Mouse (Mus musculus) gonadal fat pad, adult 2 months (tissue): ENCODE results near the gene Cacnb4. TPM values are rescaled to one million over a fixed set of nuclear protein-coding genes. Genes with fewer than 3 reads are reported as not detected.

Source experiments
- DNase-seq: peaks from one replicate; pipeline ENCODE4 v3.0.0-alpha.2; 2012; ENCODE audit warnings: low read depth
- polyA plus RNA-seq: library from polyadenylated mRNA; depleted of rRNA; stranded (reverse); fragments of >200 nt; gene quantifications from 2 replicates; pipeline ENCODE4 v1.2.3, GENCODE M21; 2012

The Cacnb4 gene
- polyA plus RNA-seq, 1 experiment: 0.77 TPM

GRCm38 (mm10) chr2:52603935-52604650 is 72.5 kb downstream of the Cacnb4 start:
- peak; percentile 55 for DNase-seq

DNA sequence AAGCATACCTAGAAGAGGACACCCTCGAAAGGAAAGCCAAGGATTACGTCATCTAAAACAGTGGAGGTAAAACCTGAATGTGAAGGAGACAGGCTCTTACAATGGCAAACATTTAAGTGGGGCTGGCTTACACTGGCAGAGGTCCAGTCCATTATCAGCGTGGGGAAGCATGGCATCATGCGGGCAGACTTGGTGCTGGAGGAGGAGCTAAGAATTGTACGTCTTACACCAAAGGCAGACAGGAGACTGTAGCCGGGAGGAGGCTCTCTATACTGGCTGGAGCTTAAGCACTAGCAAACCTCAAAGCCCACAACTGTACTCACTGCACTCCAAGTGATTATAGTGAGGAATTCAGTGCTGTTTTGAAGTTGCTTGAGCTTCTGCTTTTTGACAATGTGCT is 73.2 kb downstream of the Cacnb4 start:
- DNase-seq: no peak

GRCm38 (mm10) chr2:52602921-52603320 is 73.7 kb downstream of the Cacnb4 start:
- no peak for DNase-seq

DNA sequence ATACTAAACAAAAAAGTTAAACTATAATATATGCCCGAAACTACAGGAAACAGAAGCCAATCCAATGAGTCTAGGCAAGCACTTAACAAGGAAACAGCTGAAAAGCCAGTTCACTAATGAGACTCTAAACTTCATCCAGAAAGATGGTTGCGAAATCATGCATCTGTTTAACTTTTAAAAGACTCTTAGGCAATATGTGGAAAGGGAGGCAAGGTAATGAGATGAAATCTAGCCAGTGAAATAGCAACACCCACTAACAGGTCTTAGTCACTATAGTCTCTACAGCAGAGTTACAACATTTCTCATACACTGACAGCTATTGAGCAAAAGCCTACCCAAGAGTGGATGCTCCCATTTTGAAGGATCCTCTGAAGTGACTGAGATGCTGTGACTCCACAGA is 74.4 kb downstream of the Cacnb4 start:
- peak; percentile 98 for DNase-seq

DNA sequence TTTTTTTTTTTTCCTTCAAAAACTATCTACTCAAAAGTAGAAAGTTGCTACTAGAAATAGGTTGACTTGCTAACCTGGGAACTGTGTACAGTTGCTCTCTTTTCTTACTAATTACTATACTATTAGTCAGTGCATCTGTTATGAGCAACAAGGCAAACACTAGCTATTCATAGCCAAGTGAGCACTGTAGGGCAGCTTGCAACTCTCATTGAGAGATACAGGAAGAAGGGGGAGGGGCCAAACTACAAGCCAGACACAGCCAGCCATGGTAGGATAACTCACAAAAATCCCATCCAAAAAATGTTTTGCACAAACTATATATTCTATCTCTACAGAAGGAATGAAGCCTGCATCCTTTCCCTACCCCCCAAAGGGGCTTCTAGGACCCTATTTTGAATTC is 79.1 kb downstream of the Cacnb4 start:
- no peak for DNase-seq

DNA sequence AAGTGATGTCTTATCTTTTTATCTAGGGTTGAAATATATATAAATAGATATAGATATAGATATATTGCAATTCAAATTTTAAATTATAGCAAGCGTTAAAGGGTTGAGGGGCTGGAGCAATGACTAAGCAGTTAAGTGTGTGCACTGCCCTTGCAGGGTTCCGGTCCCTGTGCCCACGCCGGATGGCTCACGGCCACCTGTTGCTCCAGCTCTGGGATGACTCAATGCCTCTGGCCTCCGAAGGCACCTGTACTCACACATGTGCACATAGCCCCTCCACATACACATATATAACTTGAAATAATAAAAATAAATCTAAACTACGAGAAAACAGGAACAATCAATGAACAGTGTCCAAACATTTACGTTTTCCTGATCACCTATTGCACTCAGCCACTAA is 82.8 kb downstream of the Cacnb4 start:
- DNase-seq: no peak

GRCm38 (mm10) chr2:52593260-52593659 is 83.4 kb downstream of the Cacnb4 start:
- no peak for DNase-seq

DNA sequence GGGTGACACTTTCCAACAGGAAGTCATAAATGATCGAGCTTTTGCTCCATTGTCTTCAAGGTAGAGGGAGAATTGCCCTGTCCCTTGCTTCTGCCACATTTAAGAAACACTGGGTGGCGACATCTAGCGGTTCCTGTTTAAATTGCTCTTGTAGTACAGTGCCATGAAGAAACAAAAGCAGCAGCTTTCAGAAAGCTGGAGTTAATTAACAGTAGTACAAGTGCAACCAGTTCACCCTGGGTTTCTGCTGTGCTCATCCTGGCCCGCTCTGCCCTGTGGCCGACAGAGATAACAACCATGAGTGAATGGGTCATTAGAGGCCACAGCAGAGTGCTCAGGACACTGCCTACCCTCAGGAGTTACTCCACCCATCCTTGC is 85.7 kb downstream of the Cacnb4 start:
- DNase-seq: peak; percentile 38

GRCm38 (mm10) chr2:52590340-52590969 is 86.2 kb downstream of the Cacnb4 start:
- no peak for DNase-seq

GRCm38 (mm10) chr2:52589514-52589913 is 87.1 kb downstream of the Cacnb4 start:
- DNase-seq: no peak

- DNase-seq: no peak
These were observed 91.2 kb downstream of the Cacnb4 start for GRCm38 (mm10) chr2:52585384-52585783.

DNA sequence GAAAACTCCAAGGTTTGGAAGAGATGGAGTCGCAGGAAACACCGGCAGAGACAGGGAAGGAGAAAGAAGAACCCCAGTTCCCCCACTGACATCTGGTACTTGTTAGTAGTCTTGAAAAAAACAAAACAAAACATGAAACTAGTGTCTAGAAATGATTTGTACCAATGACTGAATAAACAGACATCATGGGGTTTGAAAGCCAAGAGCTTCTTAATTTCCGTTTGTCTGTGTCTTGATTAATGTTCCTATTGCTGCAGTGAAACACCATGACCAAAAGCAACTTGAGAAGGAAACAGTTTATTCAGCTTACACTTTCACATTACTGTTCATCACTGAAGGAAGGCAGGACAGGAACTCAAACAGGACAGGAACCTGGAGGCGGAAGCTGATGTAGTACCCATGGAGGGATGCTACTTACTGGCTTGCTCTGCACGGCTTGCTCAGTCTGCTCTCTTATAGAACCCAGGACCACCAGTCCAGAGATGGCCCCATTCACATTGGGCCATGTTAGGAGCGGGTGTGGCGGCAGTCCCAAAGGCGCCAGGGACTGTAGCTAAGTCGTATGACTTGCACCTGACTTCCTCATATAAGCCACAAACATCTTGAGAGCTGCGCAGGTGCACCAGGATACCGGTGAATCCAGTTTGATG is 95.4 kb downstream of the Cacnb4 start:
- no peak for DNase-seq

DNA sequence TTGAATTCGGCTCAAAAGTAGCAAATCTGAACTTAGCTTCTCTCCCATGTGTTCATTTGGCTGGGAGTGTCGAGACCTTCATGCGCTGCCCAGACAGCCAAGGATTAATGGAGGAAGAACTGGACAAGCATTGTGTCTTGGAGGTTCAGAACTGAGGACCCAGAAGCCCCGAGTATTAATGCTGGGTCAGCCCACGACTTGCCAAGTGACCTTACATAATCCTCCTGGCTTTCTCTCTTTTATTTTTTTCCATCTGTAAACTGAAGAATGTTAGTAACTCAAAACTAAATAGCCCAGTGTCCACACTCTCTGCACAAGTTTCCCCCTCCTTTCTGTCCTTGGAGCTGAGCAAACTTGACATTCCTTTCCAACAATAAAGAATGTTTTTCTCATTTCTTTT is 95.9 kb downstream of the Cacnb4 start:
- no peak for DNase-seq

DNA sequence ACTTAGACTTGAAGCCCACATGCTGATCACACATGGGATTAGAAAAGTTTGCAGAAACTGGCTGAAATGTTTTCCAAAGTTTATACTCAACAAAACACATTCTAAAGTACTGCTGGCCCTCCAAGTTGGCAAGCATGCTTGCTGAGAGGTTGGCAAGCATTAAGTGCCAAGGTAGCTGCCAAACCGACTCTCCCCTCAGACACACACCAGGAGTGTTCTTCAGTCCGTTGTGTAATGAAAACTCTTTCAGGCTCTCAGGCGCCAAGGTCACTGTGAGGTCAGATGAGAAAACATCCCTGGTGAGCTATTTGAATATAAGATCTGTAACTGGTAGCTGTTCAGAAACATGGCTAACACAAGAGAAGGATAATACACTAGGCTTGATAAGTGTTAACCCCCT is 97.8 kb downstream of the Cacnb4 start:
- no peak for DNase-seq

- no peak for DNase-seq
These were observed 98.9 kb downstream of the Cacnb4 start for GRCm38 (mm10) chr2:52577700-52578099.

DNA sequence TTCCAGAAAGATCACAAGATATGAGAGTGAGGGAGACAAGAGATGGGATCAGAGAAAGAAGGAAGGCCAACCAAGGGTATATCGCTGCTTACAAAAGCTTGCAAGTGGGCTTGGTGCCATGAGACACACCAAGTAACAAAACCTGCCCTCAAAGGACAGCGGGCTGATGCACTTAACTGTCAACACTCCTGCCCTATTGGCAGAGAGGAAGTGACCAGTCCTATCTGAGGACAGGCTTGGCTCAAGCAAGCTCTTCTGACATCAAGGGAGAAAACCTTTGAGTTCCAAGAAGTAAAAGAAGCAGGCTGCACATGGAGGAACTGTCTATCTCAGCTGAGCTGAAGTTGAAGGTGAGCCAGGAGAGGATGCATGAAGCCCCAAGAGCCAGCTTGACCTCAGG is 100.1 kb downstream of the Cacnb4 start:
- DNase-seq: no peak

DNA sequence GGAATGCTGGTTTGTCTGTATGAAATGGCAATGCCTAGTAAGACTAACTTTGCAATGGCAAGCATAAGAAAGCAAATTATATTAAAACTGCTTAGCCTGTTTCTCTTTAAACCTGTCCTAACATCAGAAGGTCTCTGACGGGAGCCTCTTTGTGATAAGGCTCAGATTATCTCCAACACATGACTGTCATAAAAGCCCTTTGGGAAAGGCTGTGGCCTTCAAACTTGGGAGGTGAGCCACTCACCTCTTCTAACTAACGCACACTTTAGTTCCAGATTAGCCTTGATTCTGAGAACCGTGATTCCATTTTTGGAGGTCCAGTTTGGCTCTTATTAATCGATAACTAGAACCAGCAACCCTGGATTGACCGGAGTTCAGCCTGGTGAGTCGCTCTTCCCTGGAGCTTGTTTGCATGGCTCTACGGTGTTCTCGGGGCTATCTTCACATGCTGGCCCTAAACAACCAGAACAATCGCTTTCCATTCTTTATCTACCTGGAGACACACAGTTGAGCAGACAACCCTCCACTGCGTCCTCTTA is 100.9 kb downstream of the Cacnb4 start:
- no peak for DNase-seq

DNA sequence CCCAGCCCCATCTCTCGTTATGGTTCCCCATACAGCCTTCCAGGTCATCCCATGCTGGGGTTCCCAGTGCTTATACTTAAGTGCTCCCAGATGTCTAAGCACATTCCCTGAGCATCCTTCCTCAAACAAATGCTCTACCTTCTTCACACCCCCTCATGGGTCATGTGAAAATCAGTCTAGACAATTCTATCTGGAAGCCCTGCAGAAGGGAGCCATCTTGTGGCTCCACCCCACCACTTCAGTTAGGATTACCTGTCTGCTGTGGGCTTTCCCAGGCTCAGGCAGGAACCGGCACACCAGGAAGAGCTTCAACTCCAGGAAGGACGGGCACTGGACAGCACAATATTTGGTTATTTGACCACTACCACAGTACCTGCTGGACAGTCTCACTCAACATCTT is 101.7 kb downstream of the Cacnb4 start:
- no peak for DNase-seq

- DNase-seq: no peak
These were observed 104.4 kb downstream of the Cacnb4 start for GRCm38 (mm10) chr2:52572221-52572620.

DNA sequence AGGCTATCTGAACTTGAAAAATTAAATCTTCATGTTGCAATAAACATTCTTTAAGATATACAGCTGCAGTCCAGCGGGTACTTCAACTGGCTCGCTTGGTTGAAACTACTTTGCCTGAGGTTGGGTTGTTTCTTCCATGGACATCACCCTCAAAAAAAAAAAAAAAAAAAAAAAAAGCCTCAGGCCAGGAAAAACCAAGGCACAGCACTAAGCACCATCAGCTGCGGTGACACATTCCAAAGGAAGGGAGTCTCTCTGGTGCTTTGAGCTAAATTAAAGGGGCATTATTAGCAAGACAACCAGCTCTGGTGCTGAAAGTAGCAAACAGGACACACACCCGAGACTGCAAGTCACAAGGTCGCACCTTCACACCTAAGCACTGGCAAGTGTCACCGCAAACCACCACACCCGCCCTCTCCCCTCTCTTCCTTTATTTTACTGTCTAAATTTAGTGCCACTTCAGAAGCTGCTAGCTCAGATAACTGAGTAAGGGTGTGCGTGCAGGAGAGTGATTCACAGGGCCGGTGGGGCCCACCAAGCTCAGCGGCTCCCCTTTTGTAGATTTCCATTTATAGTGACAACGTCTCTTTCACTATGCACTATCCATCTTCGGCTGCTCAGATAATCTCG is 105.2 kb downstream of the Cacnb4 start:
- DNase-seq: no peak

DNA sequence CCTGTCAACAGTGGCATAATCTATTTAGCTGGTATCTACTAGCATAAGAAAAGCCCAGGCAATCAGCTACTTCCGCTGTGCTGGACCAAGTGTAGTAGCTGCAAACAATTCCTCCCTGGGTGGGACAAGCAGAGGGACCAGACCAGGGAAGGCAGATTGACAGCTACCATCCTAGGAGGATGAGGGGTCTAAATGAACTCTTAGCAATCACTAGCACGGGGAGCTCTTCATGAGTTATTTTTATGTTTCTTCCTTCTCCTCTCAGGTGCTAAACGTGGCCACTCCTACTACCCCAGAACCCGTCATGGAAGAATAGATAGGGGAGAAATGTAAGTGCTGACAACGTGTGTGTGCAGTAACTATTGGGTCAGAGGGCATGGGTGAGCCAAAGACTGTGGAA is 105.8 kb downstream of the Cacnb4 start:
- no peak for DNase-seq

- no peak for DNase-seq
These were observed 106.5 kb downstream of the Cacnb4 start for GRCm38 (mm10) chr2:52570171-52570570.

DNA sequence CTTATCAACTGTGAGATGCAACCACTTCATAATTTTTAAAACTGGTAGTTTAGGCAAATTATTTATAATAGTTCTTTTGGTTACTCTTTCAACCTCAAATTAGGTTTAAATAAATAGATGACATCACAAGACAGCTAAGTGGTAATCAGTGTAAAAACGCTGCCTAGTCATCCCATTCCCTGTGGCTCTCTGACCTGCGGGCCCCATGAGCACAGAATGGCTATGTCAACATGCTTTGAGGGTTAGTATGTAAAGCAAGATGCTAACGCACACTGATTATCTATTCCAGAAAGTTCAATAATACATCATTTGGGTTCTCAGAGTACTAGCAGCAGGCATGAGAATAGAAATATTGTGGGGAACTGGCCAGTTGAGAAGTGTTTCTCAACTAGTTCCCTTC is 108.5 kb downstream of the Cacnb4 start:
- no peak for DNase-seq
